Mouse (Mus musculus) forebrain, postnatal 0 days (tissue): ENCODE results near the gene Iqce. TPM values are rescaled to one million over a fixed set of nuclear protein-coding genes. Genes with fewer than 3 reads are reported as not detected.
A peak's percentile ranks its signal among the peaks of the same experiment; 100 is the strongest.

Experiments
- ATAC-seq: fragments of 200-750 bp; cut with Nextera tagmentation; 2 replicates; pipeline ENCODE4 v1.8.0; 2017; ENCODE audit warnings: mild to moderate bottlenecking, moderate library complexity
- DNase-seq: peaks from one replicate; pipeline ENCODE4 v3.0.0-alpha.2; 2015
- H3K27ac ChIP-seq: fragments of 300-500 bp; sonication (generic); 2 replicates; pipeline ENCODE4 v1.5.1; 2014; ENCODE audit warnings: low read depth, mild to moderate bottlenecking, antibody characterized with exemption, low read length, moderate library complexity, mixed read lengths
- H3K27me3 ChIP-seq: fragments of 300-500 bp; sonication (generic); 2 replicates; pipeline ENCODE4 v1.6.1; 2014; ENCODE audit warnings: mild to moderate bottlenecking, low read length, mixed read lengths; ENCODE audit not compliant: insufficient read depth
- H3K36me3 ChIP-seq: fragments of 300-500 bp; sonication (generic); 2 replicates; pipeline ENCODE4 v1.6.1; 2014; ENCODE audit warnings: mild to moderate bottlenecking, moderate library complexity; ENCODE audit not compliant: insufficient read depth
- H3K4me1 ChIP-seq: fragments of 300-500 bp; sonication (generic); 2 replicates; pipeline ENCODE4 v1.6.1; 2014; ENCODE audit warnings: antibody characterized with exemption; ENCODE audit not compliant: insufficient read depth
- H3K4me2 ChIP-seq: fragments of 300-500 bp; sonication (generic); 2 replicates; pipeline ENCODE4 v1.6.1; 2014; ENCODE audit warnings: low read depth, mild to moderate bottlenecking, moderate library complexity
- H3K4me3 ChIP-seq: fragments of 300-500 bp; sonication (generic); 2 replicates; pipeline ENCODE4 v1.5.1; 2014; ENCODE audit warnings: low read depth, low read length, mixed read lengths
- H3K9ac ChIP-seq: fragments of 300-500 bp; sonication (generic); 2 replicates; pipeline ENCODE4 v1.6.1; 2014; ENCODE audit warnings: mild to moderate bottlenecking
- H3K9me3 ChIP-seq: fragments of 300-500 bp; sonication (generic); 2 replicates; pipeline ENCODE4 v1.6.1; 2016; ENCODE audit warnings: low read length
- CTCF ChIP-seq: sonication (generic); IDR thresholded peaks from 2 replicates; pipeline ENCODE4 v1.5.1; 2016; ENCODE audit warnings: antibody characterized with exemption, control low read depth, low read depth
- WGBS: fragments of 180-500 bp; shearing (Covaris S2); extraction: QIAGEN DNeasy Blood & Tissue Kit; methylation state at CpG from one replicate; pipeline ENCODE4 v1.1.7; 2014; 5-methylcytosine and 5-hydroxymethylcytosine counted together
- polyA plus RNA-seq: library from polyadenylated mRNA; unstranded; fragments of >200 nt; fragmentation: Nextera tagmentation; extraction: Ambion mirVana; gene quantifications from 2 replicates; pipeline ENCODE4 v1.2.1, GENCODE M21; 2015
- total RNA-seq: library from RNA; depleted of rRNA; stranded (reverse); fragments of >200 nt; gene quantifications from 2 replicates; pipeline ENCODE4 v1.2.3, GENCODE M21; 2014

Gene Iqce
- total and polyA plus RNA-seq, 2 experiments from 2014 or later: 27.1 to 30.6 TPM

DNA sequence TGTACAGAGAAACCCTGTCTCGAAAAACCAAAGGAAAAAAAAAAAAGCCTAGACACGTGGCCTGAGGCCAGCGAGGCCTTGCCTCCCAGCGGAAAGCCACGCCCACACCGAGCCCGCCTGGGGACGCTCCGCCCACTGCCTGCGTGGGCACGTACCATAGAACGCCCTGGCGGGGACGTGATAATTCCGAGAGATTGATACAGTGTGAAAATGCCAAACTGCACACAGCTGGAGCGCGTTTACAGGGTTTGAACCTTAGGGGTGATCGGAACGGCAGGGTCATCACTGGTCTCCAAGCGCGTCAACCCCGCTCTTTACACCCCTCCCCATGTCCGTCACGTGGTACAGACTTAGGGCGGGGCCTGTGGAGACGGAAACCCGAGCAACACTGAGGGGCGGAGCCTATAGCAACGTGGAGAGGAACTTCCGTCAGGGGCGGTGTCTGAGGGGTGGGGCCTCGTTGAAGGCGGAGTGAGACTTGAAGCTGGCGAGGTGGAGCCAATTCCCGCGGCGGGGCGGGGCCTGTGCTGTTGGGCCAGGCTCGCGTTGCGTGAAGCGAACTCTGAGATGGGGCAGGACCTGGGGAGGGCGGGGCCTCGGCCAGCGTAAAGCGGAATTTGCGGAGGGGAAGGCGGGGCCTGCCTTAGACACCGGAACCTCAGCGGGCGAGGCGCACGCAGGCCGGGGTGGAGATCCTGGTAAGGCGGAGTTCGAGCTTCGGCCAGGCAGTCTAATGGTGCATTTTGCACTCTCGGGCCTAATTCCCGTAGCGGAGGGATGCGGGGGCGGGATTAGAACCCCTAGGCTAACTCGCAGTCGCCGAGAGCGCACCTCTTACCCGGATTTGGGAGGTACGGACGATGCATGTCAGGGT lies 2.4 kb upstream of the Iqce start, which contains the start of gene Brat1:
TSS of gene Brat1 (plus strand) at position 634 of the 874 bp plus-strand sequence.
- H3K36me3 ChIP-seq: peaks cover 4% of the 10 kb centered on the region; the same call in 1 of the 2 replicates
- peak within 1 kb of the TSS; percentile 71 for H3K4me3 ChIP-seq
- no peaks in the 10 kb centered on the region for H3K27me3 ChIP-seq
- WGBS: 2% methylated on average over 68 of the region's 69 CpGs
- peak within 1 kb of the TSS; percentile 72 for H3K9ac ChIP-seq
- DNase-seq (peak; percentile 99), ATAC-seq (peak; percentile 94)
- H3K9me3 ChIP-seq: no peaks in the 10 kb centered on the region
- H3K4me1 ChIP-seq: peaks cover 11% of the 10 kb centered on the region
- peak; percentile 7; the same call in 1 of the 2 replicates for TF ChIP-seq CTCF
- peak within 1 kb of the TSS; percentile 84 for H3K4me2 ChIP-seq
- H3K27ac ChIP-seq: peak within 1 kb of the TSS; percentile 87

DNA sequence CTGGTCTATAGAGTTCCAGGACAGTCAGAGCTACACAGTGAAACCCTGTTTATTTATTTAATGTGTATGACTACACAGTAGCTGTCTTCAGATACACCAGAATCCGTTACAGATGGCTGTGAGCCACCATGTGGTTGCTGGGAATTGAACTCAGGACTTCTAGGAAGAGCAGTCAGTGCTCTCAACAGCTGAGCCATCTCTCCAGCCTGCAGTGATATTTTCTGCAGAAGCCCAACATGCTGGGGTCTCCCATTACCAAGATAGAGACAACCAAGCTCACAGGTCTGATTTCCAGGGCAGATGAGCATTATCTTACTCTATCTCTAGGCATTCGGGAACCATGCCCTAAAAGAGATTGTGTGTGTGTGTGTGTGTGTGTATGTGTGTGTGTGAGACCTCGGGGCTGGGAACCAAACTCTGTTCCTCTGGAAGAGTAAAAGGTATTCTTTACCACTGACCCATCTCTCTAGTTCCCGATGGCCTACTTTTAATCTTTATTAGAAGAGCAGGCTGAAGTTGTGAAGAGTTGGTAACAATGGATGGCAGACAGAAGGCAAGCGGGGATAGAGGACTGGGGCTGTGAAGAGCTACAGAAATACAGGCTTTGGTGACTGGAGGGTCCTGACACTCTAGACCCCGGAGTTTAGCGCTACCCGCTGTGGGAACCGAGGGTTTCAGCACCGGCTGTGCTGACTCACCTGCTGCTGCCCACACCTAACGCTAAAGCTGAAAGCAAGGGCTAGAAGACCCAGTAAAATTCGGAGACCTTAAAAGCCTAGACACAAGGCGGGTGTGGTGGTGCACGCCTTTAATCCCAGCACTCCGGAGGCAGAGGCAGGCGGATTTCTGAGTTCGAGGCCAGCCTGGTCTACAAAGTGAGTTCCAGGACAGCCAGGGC lies 1.6 kb upstream of the Iqce start:
- 44% methylated on average over 17 of the region's 17 CpGs for WGBS
- ATAC-seq (no peak), DNase-seq (no peak)
- Histone ChIP-seq H3K27me3 (no peaks in the 10 kb centered on the region), H3K27ac (peak overlapping the region; percentile 87), H3K9me3 (no peaks in the 10 kb centered on the region), H3K4me3 (peak overlapping the region; percentile 71), H3K9ac (peak overlapping the region; percentile 72), H3K4me1 (peaks cover 11% of the 10 kb centered on the region), H3K36me3 (peaks cover 4% of the 10 kb centered on the region), H3K4me2 (peak overlapping the region; percentile 84)
- TF ChIP-seq CTCF: no peak

DNA sequence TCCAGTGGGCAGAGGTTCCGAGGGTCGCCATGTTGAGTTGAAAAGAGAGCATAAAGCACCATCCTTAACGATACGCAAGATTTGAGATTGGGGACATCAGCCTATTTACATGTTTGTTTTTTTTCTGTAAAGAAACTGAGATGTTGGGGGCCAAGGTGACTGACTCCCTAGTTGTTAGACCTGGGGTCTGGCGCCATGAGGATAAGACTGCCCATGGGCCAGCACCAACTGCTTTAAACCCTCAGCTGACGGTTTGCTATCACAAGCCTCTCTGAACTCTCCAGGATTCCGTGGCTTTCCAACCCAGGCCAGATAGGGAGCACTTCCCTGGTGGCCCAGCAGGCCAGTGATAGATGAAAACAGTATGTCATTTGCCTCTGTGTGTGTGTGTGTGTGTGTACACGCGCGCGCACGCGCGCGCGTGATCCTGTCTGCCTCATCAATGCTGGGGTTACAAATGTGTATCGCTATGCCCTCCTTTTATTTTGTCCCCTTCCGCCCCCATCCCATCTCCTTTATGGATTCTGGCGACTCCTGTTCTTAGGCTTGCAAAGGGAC lies 519 bp upstream of the Iqce start:
- ATAC-seq (no peak), DNase-seq (no peak)
- H3K27me3 ChIP-seq: no peaks in the 10 kb centered on the region
- no peaks in the 10 kb centered on the region for H3K9me3 ChIP-seq
- no peak for TF ChIP-seq CTCF
- H3K4me2 ChIP-seq: peak overlapping the region; percentile 72
- peak overlapping the region; percentile 69 for H3K27ac ChIP-seq
- WGBS: 66% methylated on average over 19 of the region's 19 CpGs
- H3K4me1 ChIP-seq: peaks cover 11% of the 10 kb centered on the region
- peak overlapping the region; percentile 63 for H3K4me3 ChIP-seq
- peak overlapping the region; percentile 85; the same call in 1 of the 2 replicates for H3K9ac ChIP-seq
- H3K36me3 ChIP-seq: peaks cover 4% of the 10 kb centered on the region

DNA sequence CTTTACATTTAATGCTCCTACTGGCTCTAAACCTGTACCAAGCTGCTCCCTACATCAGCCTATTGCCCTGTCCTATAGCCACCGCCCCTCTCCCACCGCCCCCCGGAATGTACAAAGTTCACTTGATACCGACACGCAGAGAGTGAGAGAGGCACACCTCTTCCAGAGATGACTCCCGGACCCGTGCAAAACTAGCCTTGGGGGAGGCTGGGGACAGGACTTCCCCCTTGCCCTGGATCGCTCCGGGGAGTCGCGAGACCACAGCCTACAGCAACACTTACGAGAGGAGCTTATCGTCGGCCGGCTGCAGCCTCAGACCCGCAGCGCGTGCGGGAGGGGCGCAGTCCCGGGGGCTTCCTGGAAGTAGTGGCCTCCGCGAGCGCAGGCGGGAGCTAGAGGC lies 517 bp downstream of the Iqce start:
- H3K9ac ChIP-seq: peak overlapping the region; percentile 85
- H3K9me3 ChIP-seq: no peaks in the 10 kb centered on the region
- peaks cover 10% of the 10 kb centered on the region for H3K36me3 ChIP-seq
- ATAC-seq: peak; percentile 5; the same call in 1 of the 2 replicates
- TF ChIP-seq CTCF: no peak
- peaks cover 11% of the 10 kb centered on the region for H3K4me1 ChIP-seq
- no peaks in the 10 kb centered on the region for H3K27me3 ChIP-seq
- 1% methylated on average over 25 of the region's 25 CpGs for WGBS
- peak overlapping the region; percentile 63 for H3K4me3 ChIP-seq
- peak overlapping the region; percentile 69 for H3K27ac ChIP-seq
- H3K4me2 ChIP-seq: peak overlapping the region; percentile 72
- no peak for DNase-seq

DNA sequence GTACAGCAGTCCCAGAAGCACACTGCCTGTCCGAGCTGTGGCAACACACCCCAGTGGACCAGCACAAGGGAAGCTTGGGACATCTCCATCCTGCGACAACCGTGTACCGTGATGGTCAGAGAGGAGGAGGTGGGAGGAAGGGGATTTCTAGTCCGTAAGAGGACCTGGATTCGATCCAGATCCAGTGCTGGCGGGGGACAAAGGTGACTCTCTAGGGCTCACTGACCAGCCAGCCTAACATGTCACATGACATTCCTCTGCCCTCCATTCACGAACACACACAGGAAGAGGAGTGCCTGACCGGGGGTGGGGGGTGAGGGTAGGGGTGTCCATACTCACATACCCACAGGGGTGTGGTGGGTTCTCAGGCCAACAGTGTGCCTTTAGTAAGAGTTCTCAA lies 2.4 kb downstream of the Iqce start:
- Histone ChIP-seq H3K4me1 (peaks cover 7% of the 10 kb centered on the region), H3K27ac (no peak overlapping the region), H3K9ac (no peak overlapping the region), H3K4me3 (no peak overlapping the region), H3K4me2 (no peak overlapping the region), H3K9me3 (no peaks in the 10 kb centered on the region), H3K27me3 (no peaks in the 10 kb centered on the region), H3K36me3 (peaks cover 22% of the 10 kb centered on the region)
- 79% methylated on average over 9 of the region's 9 CpGs for WGBS
- DNase-seq: no peak
- no peak for ATAC-seq
- TF ChIP-seq CTCF: no peak

DNA sequence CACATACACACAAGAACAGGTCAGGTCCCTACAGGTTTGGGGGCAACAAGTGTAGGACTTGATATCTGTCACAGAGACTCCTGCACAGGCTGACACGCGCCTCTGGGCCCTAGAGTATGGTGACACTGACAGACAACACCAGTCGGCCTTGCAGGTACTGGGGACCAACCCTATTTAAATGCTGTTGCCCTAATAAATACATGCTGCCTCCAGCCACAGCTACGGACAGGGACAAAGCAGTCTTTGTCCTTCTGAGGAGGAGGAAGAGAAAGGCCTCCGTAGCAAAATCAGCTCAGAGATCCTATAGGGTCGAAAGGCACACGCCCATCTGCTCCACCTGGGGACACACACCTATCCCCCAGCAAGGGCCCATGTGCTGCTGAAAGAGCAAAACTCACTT lies 6.2 kb downstream of the Iqce start:
- Histone ChIP-seq H3K27me3 (no peaks in the 10 kb centered on the region), H3K27ac (no peak overlapping the region), H3K9me3 (no peaks in the 10 kb centered on the region), H3K4me1 (peaks cover 3% of the 10 kb centered on the region; the same call in 1 of the 2 replicates), H3K36me3 (peaks cover 43% of the 10 kb centered on the region), H3K4me3 (no peak overlapping the region), H3K9ac (no peak overlapping the region), H3K4me2 (no peak overlapping the region)
- 78% methylated on average over 7 of the region's 7 CpGs for WGBS
- no peak for ATAC-seq
- no peak for DNase-seq
- no peak for TF ChIP-seq CTCF
